Mouse (Mus musculus): ENCODE measurements at regions not wholly inside any gene's neighbourhood (a gene's known extent, or its start where the extent isn't known, plus 50 kb on each side); places are given as distances from the start of the nearest gene placed in this dataset.

DNA sequence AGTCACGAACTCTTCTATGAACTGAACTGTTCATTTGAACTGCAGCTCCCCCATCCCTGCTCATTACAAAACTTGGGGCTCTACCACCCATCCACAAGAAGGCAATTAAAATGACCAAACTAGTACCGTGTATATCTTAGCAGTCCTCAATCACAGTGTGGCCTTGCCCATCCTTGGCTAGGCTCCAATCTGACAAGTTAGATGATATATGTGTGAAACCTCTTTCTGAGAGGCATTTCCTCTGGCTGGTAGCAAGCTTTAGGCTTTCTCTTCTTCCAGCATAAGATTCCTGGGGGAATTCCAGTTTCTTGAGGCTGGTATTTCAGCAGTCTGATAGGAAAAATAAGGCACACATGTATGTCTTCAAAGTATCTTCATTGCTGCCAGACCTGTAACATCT lies 88.8 kb upstream of the Hnrnpa3 start:
- Histone ChIP-seq H3K27me3 (replicated peaks; ENCODE audit: low read depth, poor library complexity, severe bottlenecking) (0 out of 2 replicates have a peak, but pooled peaks cover 8% of the 10 kb centered on the region), H3K27ac (replicated peaks) (no peak overlapping the region), H3K36me3 (replicated peaks) (no peaks in the 10 kb centered on the region), H3K4me1 (no peaks in the 10 kb centered on the region), H3K4me3 (no peak overlapping the region), H3K9me3 (no peaks in the 10 kb centered on the region)
- 83% methylated on average over 2 of the region's 2 CpGs for WGBS
- DNase-seq (ENCODE audit: low spot score) = no peak

- WGBS = 1% methylated on average over 16 of the region's 16 CpGs
- peak overlapping the region; percentile 50 for H3K4me3 ChIP-seq
- H3K27ac ChIP-seq (replicated peaks) = peak overlapping the region; percentile 75
- peak; percentile 81 for DNase-seq (ENCODE audit: low spot score)
- H3K27me3 ChIP-seq (replicated peaks; ENCODE audit: low read depth, poor library complexity, severe bottlenecking) = peaks cover 25% of the 10 kb centered on the region
- no peaks in the 10 kb centered on the region for H3K9me3 ChIP-seq
- H3K4me1 ChIP-seq = peaks cover 16% of the 10 kb centered on the region
- no peaks in the 10 kb centered on the region for H3K36me3 ChIP-seq (replicated peaks)
These were observed 74.1 kb upstream of the Hnrnpa3 start for GRCm38 (mm10) chr2:75584975-75585374.

- Histone ChIP-seq H3K27ac (replicated peaks) (no peak overlapping the region), H3K4me1 (peaks cover 35% of the 10 kb centered on the region), H3K27me3 (replicated peaks; ENCODE audit: low read depth, poor library complexity, severe bottlenecking) (peaks cover 53% of the 10 kb centered on the region), H3K9me3 (no peaks in the 10 kb centered on the region), H3K4me3 (no peak overlapping the region), H3K36me3 (replicated peaks) (no peaks in the 10 kb centered on the region)
- WGBS = 3% methylated on average over 6 of the region's 6 CpGs
- DNase-seq (ENCODE audit: low spot score) = peak; percentile 55
These were observed 70.5 kb upstream of the Hnrnpa3 start for GRCm38 (mm10) chr2:75588572-75588971.

- Histone ChIP-seq H3K27ac (replicated peaks) (no peak overlapping the region), H3K27me3 (replicated peaks; ENCODE audit: low read depth, poor library complexity, severe bottlenecking) (peaks cover 53% of the 10 kb centered on the region), H3K4me3 (peak overlapping the region; percentile 45), H3K36me3 (replicated peaks) (no peaks in the 10 kb centered on the region), H3K4me1 (peaks cover 35% of the 10 kb centered on the region), H3K9me3 (no peaks in the 10 kb centered on the region)
- 5% methylated on average over 19 of the region's 19 CpGs for WGBS
- peak; percentile 67 for DNase-seq (ENCODE audit: low spot score)
These were observed 69.6 kb upstream of the Hnrnpa3 start for GRCm38 (mm10) chr2:75589452-75589851.

GRCm38 (mm10) chr2:75590175-75590574 lies 68.9 kb upstream of the Hnrnpa3 start:
- Histone ChIP-seq H3K27me3 (replicated peaks; ENCODE audit: low read depth, poor library complexity, severe bottlenecking) (peaks cover 53% of the 10 kb centered on the region), H3K27ac (replicated peaks) (no peak overlapping the region)

GRCm38 (mm10) chr2:75600511-75600910 lies 58.5 kb upstream of the Hnrnpa3 start:
- WGBS = 80% methylated on average over 5 of the region's 5 CpGs
- no peak overlapping the region for H3K27ac ChIP-seq (replicated peaks)
- H3K4me3 ChIP-seq = no peak overlapping the region
- no peaks in the 10 kb centered on the region for H3K9me3 ChIP-seq
- peaks cover 13% of the 10 kb centered on the region for H3K4me1 ChIP-seq
- no peaks in the 10 kb centered on the region for H3K36me3 ChIP-seq (replicated peaks)
- no peaks in the 10 kb centered on the region; the same call in 1 of the 2 replicates for H3K27me3 ChIP-seq (replicated peaks; ENCODE audit: low read depth, poor library complexity, severe bottlenecking)
- DNase-seq (ENCODE audit: low spot score) = no peak

More at GRCm38 (mm10) chr2:75590175-75590574, 68.9 kb upstream of the Hnrnpa3 start:
- H3K9me3 ChIP-seq = no peaks in the 10 kb centered on the region
- no peaks in the 10 kb centered on the region for H3K36me3 ChIP-seq (replicated peaks)
- H3K4me1 ChIP-seq = peaks cover 29% of the 10 kb centered on the region
- H3K4me3 ChIP-seq = peak overlapping the region; percentile 45; the same call in 1 of the 2 replicates
- peak; percentile 90 for DNase-seq (ENCODE audit: low spot score)
- 4% methylated on average over 10 of the region's 10 CpGs for WGBS

- peaks cover 17% of the 10 kb centered on the region for H3K27me3 ChIP-seq (replicated peaks; ENCODE audit: low read depth, poor library complexity, severe bottlenecking)
- peaks cover 18% of the 10 kb centered on the region for H3K4me1 ChIP-seq
- no peaks in the 10 kb centered on the region for H3K36me3 ChIP-seq (replicated peaks)
- 11% methylated on average over 26 of the region's 26 CpGs for WGBS
- no peaks in the 10 kb centered on the region for H3K9me3 ChIP-seq
- peak; percentile 48 for DNase-seq (ENCODE audit: low spot score)
- H3K4me3 ChIP-seq = peak overlapping the region; percentile 58
- H3K27ac ChIP-seq (replicated peaks) = peak overlapping the region; percentile 70
These were observed 55.7 kb upstream of the Hnrnpa3 start for GRCm38 (mm10) chr2:75603175-75603871.

DNA sequence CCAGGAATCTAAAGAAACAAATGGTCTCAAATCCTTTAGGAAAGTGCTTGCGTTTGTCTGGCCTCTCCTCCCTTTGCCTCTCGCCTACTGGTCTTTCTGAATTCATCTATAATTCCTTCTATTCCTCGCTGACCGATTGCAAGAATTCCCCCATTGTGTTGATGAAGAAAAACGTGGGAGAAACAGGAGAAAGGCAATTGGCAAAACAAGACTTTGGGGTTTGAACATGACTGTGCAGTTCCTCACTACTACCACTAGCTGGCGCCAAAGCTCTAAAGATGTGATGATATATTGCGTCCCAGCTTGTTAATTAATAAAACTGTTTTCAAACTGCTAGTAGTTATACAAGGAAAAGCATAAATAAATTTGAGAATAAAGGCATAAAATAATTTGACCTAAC lies 53.4 kb upstream of the Hnrnpa3 start:
- H3K4me1 ChIP-seq = peaks cover 32% of the 10 kb centered on the region
- H3K4me3 ChIP-seq = no peak overlapping the region
- H3K27ac ChIP-seq (replicated peaks) = no peak overlapping the region; the same call in 1 of the 2 replicates
- 3% methylated on average over 7 of the region's 7 CpGs for WGBS
- no peaks in the 10 kb centered on the region for H3K36me3 ChIP-seq (replicated peaks)
- H3K27me3 ChIP-seq (replicated peaks; ENCODE audit: low read depth, poor library complexity, severe bottlenecking) = peaks cover 40% of the 10 kb centered on the region
- peak; percentile 49 for DNase-seq (ENCODE audit: low spot score)
- H3K9me3 ChIP-seq = no peaks in the 10 kb centered on the region

DNA sequence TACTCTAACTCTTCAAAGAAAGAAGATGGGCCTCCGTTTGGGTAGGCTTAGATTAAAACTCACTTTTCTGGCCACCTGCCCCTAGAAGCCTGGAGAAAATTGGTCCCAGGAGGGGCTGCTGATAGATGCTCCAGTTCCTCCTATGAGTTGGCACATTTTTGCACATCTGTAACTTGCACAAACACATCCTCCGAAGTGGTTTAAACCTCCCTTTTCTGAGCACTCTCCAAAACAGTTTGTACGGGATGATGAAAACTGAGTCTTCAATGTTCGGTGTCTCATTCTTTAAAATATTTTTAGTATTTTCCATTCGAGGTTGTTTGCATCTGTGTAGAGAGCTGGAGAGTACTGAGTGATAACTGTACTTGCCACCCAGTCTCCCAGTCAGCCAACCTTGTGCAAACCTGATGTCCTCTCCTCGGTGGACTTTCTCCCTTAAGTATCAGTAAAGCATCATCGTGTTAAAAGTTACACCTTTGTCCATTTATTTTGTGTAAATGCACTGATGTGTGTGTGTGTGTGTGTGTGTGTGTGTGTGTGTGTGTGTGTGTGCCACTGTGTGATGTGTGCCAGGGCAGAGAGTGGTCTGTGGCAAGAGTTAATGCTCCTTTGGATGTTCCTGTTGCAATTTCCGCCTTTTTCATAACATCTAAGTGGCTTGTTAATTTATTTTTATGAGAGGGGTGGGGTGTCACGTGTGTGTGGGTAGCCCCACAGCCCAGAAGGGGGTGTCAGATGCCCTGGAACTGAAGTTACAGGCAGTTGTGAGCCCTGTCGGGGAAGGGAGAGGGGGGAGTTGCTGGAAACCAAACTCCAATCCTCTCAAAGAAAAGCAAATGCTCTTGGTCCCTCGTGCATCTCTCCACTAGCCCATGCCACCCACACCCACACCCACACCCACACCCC lies 51.8 kb upstream of the Hnrnpa3 start:
- H3K27me3 ChIP-seq (replicated peaks; ENCODE audit: low read depth, poor library complexity, severe bottlenecking) = peaks cover 56% of the 10 kb centered on the region
- WGBS = 68% methylated on average over 11 of the region's 11 CpGs

DNA sequence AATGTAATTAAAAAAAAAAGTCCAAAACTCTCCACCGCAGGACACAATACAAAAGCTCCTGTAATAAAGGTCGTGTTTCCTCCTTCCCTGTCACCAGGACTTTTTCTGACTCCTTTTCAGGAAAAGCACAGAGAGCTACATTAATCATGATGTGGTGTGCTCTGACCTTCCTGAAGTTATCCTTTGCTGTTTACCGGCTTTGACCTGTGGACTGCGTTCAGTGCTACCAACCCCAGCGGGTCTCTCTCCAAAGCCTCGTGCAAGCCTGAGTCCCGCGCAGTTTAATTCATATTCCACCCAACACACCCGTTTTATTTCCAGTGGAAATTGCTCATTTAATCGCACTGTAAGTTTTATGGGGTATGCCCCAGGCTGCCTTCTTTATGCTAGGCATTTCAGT lies 51.1 kb upstream of the Hnrnpa3 start:
- H3K9me3 ChIP-seq = no peaks in the 10 kb centered on the region
- no peaks in the 10 kb centered on the region for H3K36me3 ChIP-seq (replicated peaks)
- H3K4me1 ChIP-seq = peaks cover 47% of the 10 kb centered on the region
- 76% methylated on average over 10 of the region's 10 CpGs for WGBS
- H3K27me3 ChIP-seq (replicated peaks; ENCODE audit: low read depth, poor library complexity, severe bottlenecking) = peaks cover 57% of the 10 kb centered on the region
- DNase-seq (ENCODE audit: low spot score) = no peak
- H3K27ac ChIP-seq (replicated peaks) = no peak overlapping the region
- H3K4me3 ChIP-seq = no peak overlapping the region

More for the DNA sequence above, 51.8 kb upstream of the Hnrnpa3 start:
- Histone ChIP-seq H3K27ac (replicated peaks) (no peak overlapping the region), H3K9me3 (no peaks in the 10 kb centered on the region), H3K4me3 (no peak overlapping the region), H3K36me3 (replicated peaks) (no peaks in the 10 kb centered on the region), H3K4me1 (peaks cover 41% of the 10 kb centered on the region)
- DNase-seq (ENCODE audit: low spot score) = no peak

DNA sequence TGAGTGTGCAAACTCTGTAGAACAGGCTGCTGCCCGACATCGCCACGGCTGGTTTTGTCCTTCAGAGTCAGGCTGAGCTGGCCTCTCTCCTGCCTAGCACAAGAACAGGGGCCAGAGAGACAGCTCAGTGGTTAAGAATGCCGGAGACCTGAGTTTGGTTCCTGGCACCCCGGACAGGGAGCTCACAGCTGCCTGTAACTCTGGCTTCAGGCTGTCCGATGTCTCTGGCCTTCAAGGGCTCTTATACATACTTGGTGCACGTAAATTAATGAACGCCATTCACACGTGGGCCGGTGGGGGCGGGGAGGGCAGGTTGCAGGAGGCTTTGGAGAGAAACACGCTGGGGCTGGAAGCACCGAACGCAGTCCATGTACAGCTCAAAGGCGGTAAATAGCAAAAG lies 50.6 kb upstream of the Hnrnpa3 start:
- Histone ChIP-seq H3K27ac (replicated peaks) (no peak overlapping the region), H3K27me3 (replicated peaks; ENCODE audit: low read depth, poor library complexity, severe bottlenecking) (peaks cover 57% of the 10 kb centered on the region), H3K9me3 (no peaks in the 10 kb centered on the region), H3K4me1 (peaks cover 47% of the 10 kb centered on the region), H3K36me3 (replicated peaks) (no peaks in the 10 kb centered on the region), H3K4me3 (peak overlapping the region; percentile 16; the same call in 1 of the 2 replicates)
- no peak for DNase-seq (ENCODE audit: low spot score)
- 47% methylated on average over 15 of the region's 15 CpGs for WGBS

GRCm38 (mm10) chr2:75609150-75609946 lies 49.7 kb upstream of the Hnrnpa3 start:
- H3K4me3 ChIP-seq = peak overlapping the region; percentile 42
- peak; percentile 64 for DNase-seq (ENCODE audit: low spot score)
- H3K9me3 ChIP-seq = no peaks in the 10 kb centered on the region
- H3K27ac ChIP-seq (replicated peaks) = peak overlapping the region; percentile 55; the same call in 1 of the 2 replicates
- peaks cover 46% of the 10 kb centered on the region for H3K4me1 ChIP-seq
- no peaks in the 10 kb centered on the region for H3K36me3 ChIP-seq (replicated peaks)
- 14% methylated on average over 27 of the region's 27 CpGs for WGBS
- peaks cover 60% of the 10 kb centered on the region for H3K27me3 ChIP-seq (replicated peaks; ENCODE audit: low read depth, poor library complexity, severe bottlenecking)
